Mouse (Mus musculus) embryo, embryonic 11 days (tissue): ENCODE measurements around the gene Pdzk1.

Experiments used
- DNase-seq: peaks from one replicate; pipeline ENCODE4 v3.0.0-alpha.2; 2015

Pdzk1 gene

DNA sequence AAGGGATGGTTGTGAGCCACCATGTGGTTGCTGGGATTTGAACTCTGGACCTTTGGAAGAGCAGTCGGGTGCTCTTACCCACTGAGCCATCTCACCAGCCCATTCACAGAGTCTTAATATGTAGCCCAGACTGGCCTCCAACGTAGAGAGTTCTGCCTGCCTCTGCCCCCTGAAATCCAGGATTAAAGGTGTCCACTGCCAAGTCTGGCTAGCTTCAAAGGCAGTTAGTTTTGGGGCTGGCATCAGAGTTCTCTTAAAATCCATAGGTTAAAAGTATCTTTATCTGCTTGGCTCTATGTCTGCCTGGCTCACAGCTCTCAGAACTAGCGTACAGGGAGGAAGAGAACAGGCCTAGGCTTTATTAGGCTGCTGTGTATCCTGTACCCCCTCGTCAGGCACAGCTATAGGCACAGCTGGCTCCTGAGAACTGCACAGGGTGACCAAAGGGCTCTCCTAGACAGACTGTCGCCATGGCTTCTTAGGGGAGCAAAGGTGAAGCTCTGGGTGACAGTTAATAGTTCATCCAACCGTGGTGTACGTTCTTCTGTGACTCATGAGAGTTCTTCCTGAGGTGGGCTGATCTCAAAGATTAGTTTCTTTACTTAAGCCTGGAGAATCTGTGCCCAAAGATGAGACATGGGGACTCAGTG, 10.0 kb downstream of the Pdzk1 start:
- no peak for DNase-seq

DNA sequence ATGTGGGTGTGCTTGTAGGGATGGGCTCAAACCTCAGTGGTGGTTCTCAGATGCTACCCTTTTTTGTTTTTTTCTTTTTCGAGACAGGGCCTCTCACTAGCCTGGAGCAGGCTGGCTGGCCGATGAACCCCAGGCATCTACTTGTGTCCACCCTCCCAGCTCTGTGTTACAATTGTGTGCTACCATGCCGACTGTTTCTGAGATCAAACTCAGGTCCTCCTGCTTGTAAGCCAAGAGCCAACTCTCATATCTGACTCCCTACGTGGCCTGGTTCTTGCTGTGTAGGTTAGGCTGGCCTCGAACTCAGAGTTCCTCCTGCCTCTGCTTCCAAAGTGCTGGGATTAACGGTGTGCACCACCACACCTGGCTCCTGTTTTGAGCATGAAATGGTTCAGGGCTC, 16.1 kb downstream of the Pdzk1 start:
- DNase-seq = no peak

DNA sequence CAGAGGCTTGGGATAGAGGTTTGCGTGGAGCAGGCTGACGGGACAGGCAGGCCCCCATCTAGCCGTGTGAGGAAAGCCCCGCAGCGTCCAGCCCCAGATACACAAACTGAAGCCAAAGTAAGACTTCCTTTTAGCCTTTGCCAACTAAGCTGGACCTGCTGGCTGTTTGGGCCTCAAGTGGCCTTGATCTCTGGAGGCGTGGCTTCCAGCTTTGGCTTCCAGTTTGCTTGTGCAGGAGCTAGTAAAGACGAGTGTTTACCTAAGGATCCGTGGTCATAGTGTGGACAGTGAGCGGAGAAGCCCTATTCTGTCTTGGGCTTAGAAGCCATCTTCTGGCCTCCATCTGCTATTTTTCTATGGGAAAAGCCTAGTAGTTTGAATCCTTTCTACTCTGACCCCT, 16.7 kb downstream of the Pdzk1 start:
- no peak for DNase-seq

DNA sequence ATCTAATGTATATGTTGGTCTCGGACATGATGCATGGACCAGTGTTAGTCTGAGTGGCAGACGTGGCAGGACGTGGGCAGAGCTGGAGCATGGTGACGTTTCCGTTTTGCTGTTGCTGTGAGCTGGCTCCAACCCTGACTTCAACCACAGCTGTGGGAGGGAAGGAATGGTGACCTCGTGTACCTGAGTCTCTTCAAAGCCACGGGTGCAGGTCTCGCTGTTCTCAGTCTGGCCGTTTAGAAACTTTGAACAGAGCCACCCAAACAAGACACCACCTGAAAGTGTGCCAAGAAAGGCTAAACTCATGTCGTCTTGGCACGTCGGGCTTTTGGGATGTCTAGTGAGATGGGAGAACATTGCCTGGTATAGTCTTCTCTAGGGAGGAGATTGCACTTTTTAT, 17.9 kb downstream of the Pdzk1 start:
- DNase-seq = no peak

DNA sequence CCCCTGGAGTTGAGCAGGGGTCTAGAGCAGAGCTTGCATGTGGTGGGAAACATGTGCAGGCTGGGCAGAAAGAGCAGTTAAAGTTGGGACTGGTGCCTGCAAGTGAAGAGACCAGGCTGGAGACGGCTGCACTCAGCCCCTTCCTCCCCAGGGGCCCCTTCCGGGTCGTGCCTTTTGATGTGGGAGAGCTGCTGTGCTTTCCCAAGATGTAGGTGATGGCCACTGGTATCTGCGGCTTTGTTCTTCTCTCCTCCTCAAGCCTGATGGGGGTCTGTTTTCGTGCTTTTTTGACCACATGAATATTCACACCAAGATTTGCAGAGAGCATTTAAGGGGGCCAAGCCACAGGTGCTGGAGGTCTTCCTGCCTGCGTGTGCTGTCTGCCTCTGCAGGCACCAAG, 18.6 kb downstream of the Pdzk1 start:
- DNase-seq = no peak

DNA sequence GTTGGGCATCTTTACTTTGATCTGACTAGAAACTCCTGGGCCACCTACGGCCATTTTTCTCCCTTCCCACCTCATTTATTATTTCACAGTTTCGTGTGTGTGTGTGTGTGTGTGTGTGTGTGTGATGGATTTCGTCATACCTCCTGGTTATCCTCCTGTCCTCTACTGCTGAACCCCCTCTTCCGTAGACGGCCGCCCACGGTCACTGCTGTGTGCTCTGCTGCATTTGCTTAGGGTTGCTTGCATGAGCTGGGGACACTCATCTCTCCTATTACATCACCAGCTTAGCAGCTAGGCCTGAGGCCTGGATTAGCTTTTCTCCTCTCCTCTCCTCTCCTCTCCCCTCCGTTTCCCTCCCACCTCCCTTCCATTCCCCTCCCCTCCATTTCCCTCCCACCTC, 19.4 kb downstream of the Pdzk1 start:
- DNase-seq = no peak

DNA sequence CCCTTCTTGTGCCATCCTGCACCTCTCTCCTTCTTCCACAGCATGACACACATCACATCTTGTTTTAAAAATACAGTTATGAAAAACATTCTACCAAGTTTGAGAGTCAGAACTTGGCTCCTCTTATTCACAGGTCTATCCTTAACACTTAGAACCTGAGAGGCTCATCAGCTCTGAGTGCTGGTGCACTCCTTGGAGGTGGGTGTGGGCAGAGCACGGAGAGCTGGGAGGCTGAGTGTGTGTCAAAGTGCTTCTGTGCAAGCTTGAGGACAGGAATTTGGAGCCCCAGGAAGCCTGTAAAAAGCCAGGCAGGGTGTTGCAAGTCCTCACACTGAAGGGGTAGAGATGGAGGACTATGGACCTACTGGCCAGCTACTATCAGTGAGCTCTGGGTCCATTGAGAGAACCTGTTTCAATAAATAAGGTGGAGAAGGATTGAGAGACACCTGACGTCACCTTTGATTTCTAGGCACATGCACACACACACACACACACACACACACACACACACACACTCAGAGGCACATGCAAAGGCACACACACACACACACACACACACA, 20.2 kb downstream of the Pdzk1 start:
- no peak for DNase-seq

DNA sequence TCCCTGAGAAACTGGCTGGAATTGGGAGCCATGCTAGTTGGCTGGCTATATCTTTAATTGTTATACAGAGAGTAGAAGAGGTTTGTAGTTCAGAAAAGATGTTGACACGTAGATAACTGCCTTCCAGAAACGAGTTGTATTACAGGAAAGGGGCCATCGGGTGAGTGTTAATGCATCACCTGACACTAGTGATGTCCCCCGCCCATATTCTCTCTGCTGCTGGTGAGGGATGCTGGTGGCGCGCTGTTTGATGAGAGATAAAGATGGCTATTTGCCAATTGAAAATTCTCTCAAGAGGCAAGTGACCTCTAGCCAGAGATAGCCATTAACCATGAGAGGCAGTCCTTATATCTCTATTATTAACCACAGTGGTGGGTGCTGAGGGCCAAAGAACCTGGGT, 23.5 kb downstream of the Pdzk1 start:
- DNase-seq = no peak

DNA sequence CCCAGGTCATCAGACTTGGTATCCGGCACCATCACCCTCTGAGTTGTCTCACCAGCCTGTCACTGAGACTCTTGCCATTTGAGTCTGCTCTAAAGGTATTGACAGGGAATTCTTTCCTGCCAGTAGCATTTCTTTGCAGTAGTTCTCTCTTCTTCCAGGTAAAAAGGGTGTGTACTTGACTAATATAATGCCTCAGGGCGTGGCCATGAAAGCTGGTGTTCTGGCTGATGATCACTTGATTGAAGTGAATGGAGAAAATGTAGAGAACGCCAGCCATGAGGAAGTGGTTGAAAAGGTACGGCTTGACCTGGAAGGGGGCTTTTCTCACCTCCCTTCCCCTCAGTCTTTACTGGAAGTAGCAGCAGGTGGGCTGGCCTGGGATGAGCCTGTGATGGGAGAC, 25.3 kb downstream of the Pdzk1 start:
- no peak for DNase-seq

DNA sequence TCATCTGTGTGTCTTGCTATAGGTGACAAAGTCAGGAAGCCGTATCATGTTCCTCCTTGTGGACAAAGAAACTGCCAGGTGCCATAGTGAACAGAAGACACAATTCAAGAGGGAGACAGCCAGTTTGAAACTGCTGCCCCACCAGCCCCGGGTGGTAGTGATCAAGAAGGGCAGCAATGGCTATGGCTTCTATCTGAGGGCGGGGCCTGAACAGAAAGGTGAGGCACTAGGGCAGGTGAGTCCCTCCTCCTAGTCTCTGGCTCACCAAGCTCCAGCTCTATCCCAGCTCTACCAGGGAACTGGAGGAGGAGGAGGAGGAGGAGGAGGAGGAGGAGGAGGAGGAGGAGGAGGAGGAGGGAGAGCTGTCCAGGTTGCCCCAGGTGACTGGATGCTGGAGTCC, 26.7 kb downstream of the Pdzk1 start:
- DNase-seq = no peak

DNA sequence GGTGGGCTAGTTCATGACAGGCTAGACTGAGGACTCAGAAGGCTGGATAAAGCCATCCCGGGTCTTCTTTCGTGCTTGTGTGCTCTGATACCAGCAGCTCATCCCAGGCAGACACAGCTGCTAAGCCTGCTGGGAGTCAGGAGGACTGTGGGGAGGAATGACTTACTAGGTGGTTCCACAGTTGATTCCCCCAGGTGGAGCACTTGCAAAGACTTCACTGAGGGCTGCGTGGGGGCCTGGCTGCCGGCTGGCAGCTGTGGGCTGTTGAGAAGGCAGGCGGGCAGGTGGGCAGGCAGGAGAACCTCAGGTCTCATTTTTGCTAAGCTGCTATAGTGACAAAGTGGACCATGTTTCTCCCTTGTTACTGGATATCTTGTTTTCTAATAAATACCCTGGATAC, 31.4 kb downstream of the Pdzk1 start:
- DNase-seq = no peak

DNA sequence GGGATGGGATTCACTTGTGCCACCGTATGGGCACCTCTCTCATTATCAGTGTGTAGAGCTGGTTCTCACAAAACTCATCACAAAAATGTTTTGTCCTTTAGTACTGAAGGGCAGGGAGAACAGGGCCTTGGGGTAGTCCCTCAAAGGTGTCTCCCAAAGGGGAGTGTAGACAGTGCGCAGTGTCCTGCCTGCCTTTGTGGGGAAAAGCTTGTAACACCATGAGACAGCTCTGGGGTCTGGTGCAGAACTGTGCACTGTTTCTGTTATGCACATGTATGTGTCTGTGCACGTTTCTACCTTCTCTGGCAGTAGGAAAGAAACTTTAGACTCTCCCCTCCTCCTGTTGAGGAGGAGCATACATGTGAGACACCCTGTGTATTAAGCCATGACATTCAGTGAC, 38.8 kb downstream of the Pdzk1 start:
- no peak for DNase-seq

DNA sequence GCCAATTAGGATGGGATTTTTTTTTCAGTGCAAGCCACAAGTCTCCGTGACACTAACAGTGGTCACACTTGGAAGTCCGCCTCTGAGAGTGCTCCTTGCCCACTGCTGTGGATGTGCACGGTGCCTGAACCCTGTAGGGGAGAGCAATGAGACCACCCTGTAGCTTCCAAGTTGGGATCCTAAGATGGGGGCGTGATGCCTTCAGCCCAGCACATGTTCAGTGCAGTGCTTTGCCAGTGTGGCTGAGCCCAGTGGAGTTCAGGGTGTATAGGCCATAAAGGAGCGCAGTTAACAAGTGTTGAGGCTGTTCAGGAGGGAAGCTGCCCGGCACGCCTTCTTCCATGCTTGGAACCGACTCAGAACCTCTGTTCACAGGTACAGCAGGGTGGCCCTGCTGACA, 39.5 kb downstream of the Pdzk1 start:
- DNase-seq = no peak

DNA sequence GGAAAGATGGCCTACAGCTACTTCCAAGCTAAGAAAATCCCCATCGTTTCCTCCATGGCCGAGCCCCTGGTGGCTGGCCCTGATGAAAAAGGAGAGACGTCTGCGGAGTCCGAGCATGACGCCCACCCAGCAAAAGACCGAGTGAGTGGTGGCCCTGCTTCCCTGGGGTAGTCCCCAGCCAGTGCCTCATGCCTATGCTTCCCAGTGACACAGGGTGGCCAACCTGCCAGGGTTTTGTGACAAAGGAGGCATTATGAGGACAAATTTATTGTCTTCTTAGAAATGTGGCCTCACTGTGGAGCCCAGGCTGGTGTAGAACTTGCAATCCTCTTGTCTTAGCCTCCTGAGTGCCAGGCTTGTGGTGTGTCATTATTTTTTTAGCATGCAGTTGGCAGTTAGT, 40.0 kb downstream of the Pdzk1 start:
- no peak for DNase-seq

DNA sequence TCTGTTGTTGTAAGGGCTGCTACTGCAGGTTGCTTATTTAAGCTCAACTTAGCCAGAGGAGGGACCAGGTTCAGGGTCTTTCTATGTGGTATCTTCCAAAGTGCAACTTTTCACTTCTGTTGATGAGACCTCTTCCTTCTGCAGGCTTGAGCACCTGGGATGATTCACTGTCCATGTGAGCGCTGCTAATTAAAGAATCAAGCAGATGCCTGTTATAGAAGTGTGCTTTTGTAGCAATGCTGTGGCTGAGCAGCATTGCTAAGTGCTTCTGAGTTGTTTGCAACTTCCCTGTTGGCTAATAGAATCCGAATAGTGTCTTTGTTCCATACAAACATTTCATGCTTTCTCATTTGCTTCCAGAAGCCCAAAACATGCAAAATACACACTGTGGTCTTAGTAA, 41.2 kb downstream of the Pdzk1 start:
- DNase-seq = no peak

DNA sequence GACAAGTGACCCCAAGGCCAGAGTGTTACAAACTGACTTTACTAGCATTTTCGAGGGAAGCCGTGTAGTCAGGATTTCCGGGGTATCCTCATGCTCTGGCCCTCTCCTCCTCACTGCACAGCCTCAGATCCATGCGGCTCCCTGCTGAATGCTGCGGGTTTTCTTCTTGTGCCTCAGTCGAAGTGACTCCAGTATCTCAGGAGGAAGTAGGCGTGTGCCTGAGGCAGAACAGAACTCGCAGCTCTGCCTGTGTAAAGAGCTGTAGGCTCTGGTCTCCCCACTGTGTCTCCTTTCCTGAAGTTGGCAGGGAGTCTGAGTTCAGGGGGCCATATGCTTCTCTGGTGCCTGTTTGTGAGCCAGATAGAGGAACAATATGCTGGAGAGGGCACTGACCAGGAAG, 42.0 kb downstream of the Pdzk1 start:
- no peak for DNase-seq

DNA sequence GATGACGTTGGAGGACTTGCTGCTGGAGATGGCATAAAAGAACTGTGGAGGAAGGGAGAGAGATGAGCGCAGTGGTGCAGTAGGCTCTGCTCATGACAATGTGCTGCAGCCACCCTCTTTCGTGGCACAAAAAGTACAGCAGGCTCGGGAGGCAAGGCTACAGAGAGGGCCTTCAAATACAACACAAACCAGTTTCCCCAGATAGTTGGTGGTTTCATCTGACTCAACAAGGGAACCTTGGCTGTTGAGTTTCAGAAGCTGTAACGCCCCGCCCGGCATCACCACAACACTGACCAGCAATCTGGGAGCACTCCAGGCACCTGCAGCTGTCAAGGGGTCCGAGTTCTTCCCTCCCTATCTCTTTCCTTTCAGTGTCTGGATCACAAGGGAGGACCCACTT, 43.4 kb downstream of the Pdzk1 start:
- DNase-seq = no peak

DNA sequence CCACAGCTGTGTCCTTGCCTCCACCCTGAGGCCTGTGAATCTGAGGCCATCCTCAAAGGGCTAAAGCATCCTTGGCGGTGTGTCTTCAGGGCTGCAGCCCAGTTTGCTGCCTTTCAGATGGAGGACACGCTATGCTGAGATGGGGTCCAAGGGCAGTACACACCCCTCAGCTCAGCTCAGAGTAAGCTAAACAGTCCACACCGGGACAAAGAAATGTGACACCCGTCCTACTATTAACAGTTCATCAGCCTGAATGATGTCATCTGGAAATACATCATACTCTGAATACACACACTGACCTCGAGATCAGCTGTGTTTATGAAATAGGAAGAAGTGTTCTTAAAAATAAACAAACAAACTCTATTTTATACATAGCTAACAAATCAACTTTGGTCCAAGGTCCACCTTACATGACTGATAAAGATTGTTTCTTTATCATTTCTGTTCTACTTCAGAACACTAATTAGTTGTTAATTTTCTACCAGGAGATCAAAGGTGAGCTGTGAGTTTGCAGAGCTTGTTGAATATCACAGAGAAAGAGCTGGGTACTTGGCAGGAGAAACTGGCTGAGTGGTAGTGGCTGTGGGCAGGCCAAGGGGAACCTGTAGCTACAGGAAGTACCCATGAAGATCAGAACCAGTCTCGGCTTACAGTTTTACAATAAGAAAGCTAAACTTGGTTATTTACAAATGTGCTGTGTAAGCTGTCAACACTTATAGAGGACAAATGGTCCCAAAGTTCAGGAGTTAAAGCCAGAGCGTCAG, 45.9 kb downstream of the Pdzk1 start:
- no peak for DNase-seq

DNA sequence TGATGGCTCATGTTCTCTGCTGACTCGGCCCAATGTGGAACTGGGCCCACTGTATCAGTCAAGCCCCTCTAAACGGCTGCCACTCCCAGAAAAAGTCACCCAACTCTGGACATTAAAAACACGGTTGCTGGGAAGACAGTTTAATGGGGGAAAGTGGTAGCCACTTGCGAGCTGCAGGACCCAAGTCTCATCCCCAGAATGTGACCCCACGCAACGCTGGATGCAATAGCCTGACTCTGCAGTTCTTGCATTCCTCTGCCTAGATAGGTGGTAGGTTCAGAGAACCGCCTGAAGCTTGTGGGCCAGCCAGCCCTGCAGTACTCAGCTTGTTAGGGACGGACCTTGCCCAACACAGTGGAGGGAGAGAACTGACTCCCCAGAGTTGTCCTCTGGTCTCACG, 50.5 kb downstream of the Pdzk1 start:
- no peak for DNase-seq

DNA sequence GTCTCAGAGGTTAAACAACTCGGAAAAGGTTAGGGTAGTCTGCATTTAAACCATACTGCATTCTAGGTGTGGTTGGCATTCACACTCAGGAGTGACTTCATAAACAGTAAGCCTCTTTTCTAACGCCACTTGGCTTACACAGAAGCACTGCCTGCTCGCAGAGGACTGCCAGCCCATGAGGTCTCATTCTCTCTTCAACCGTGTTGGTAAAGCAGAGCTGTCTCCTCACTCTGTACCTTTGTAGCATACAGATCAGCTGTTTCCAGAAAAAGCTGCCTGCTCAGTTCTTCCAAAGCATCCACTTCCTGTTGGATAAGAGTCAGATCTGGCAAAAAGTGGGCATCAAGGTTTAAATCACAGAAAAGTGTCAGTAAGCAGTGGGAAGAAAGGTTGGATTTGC, 51.3 kb downstream of the Pdzk1 start:
- no peak for DNase-seq

DNA sequence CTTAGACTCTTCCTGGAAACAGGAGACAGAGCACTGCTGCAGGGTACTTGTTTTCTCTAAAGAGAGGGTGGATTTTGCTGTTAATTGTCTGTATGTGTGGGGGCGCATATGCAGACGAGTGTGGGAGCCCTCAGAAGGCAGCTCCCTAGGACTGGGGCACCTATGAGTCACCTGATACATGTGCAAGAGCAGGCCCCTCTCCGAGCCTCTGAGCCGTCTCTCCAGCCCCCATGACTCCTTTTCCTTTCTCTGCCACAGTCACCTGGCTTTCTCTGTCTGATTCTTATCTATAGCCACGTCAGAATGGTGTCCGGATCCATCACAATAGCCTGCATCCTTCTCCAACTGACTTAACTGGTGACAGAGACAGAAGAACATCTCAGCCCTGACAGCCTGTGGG, 52.5 kb downstream of the Pdzk1 start:
- DNase-seq = no peak

DNA sequence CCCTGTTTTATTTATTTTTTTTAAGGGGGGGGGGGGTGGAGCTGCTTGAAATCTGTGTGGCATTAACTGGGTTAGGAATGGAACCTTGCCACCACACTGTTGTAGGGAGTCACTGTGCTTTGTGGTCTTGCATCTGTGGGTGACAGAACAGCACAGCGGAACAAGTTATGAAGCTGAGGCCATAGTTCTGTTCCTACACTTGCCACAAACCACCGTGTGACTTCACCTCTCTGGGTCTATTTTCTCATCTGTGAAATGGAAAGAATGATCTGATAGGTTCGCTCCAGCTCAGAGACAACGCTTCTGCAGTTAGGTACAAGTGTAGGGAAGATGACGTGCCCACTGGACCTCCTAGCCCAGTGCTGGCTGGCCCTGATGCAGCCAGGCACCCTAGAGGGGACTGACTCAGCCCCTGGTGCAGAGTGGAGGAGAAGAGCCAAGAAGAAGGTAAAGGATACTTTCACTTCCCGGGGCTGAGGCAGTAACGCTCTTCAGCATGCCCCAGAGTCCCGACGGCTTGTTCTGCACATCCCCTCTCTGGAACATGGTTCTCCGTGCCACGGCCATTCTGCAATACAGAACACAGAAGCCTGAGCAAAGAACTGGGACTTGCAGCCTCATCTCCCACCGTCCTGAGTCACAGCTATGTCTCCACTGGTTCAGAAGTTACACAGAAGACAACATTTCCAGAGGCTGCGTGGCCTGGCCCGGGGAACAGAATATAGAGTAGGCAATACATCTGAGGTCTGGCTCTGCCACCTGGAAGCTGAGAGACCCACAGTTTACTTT, 53.2 kb downstream of the Pdzk1 start:
- no peak for DNase-seq

DNA sequence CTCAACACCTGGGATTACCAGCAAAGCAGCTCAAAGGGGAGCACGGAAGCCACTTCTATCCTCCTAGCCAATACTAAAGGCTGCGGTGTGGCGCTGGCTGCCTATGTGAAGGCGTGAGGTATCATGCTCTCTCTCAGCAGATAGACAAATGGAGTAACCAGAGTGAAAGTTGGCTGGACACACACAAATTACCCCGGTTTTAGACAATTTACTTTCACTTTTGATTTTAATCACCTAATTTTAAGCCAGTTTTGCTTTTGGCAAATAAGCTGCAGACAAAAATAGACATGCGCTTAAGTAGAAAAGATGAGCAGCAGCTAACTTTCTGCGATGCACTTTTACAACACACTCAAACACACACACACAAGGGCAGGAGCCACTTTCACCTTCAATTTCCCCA, 54.6 kb downstream of the Pdzk1 start:
- no peak for DNase-seq
